Mouse (Mus musculus) forelimb bud, embryonic 11.5 days (tissue): ENCODE results near the gene Megf11.

ENCODE experiments used
- DNase-seq: peaks from one replicate; pipeline ENCODE4 v3.0.0-alpha.2; 2012; ENCODE audit warnings: low read depth, low spot score

The Megf11 gene

DNA sequence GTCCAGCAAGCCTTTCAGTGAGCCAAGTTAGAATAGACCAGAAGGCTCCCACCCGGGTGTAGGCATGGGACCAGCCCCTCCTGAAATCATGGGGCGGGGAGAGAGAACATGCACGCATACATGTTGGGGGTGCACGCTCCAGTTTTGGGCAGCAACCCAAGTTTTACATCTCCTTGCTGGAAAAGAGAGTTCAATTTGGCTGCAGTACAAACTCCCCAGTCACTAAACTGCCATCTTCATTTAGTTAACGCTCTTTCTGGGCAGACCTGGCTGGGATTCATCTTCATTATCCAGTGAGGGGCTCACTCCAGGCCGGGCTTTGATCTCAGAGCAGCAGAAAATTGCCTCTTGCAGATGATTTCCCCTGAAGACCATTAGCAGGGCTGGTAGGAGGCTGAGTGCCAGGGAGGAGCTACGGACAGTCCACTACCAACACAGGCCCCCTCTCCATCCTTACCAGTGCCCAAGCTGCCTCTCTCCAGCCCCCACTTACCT is 218.8 kb downstream of the Megf11 start:
- DNase-seq: no peak

DNA sequence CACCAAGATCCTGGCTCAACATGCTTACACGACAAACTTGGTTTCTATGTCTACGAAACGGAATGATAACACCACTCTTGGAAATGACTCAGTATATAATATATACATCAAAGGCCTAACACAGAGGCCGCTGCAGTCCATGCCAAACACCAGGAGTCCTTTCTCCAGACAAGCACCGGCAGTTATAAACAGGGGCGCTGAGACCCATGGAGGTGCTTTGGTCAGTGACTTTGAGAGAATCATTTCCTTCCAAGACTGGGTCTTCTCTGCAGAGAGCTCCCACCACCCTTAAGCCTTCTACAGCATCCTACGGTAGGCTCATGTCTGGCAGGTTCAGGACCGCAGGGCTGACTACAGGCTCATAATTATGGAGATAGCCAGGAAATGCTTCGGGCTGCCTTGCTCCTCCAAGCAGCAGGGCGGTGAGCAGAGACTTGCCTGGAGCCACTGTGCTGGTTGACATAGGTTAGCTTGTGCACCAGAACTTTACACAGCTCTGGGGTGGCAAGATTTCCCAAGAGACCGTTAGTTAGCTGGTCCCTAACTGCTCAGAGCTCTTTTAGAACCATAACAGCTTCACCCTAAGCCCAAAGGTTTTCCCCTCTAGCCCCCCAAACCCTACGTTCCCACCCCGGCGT is 219.8 kb downstream of the Megf11 start:
- no peak for DNase-seq

DNA sequence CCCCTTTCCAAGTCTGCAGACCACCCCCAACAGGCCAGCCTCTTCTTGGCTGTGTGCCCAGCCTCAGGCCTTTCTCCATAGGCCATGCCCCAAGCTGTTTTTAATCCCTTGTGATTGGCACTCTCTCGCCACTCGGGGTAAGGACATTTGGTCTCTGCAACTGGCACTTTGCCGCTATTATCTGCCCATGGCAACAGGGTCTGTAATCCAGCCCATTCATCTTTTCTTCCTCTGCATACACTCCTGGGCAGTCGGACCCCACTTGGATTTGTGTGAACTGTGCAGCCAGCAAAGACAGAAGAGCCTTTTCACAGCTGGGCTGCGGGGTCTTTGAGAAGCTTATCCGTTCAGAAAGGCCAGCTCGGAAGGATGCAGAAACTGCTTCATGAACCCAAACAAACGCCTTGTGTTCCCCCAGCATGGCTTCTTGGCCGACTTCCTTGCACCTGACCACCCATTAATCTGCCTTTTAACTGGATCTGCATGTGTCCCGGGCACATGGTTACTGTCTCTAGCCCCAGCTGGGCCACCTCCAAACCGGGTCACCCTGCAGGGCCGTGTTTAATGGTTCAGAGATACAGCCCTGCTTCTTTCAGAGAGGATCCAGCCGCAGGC is 220.4 kb downstream of the Megf11 start:
- DNase-seq: no peak

DNA sequence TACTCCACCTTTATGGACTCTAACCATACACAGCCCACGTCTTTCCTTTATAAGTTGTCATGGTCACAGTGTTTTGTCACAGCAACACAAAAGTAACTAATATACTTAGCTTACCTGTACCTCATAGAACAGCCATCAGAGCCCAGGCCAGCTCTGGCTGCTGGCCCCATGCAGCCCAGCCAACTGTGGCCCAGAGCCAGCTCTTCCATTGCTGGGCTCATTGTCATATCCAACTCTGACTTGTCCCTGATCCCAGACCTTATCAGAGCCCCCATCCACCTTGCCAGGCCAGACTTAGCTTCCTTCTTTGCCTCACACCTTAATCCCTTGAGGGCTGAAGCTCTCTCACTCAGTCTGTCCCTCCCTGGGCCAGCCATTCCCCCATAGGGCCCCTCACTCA is 221.6 kb downstream of the Megf11 start:
- no peak for DNase-seq

DNA sequence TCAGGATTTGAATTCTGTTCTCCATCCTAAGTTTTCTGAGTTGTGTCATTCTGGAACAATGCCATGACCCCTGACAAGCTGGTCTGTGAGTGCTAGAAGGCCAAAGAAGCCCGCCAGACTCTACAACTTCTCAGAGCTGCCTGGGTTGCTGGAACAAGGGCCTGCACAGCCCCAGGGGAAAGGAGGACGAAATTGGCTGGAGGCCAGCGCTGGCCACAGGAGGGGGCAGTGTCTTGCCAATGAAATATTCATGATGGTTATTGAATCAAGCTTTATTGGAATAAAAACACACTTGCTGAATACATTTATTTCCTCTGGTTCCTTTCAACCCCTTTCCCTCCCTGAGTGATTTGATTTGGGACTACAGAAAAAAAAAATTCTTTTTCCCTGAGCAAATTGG is 224.1 kb downstream of the Megf11 start:
- no peak for DNase-seq

DNA sequence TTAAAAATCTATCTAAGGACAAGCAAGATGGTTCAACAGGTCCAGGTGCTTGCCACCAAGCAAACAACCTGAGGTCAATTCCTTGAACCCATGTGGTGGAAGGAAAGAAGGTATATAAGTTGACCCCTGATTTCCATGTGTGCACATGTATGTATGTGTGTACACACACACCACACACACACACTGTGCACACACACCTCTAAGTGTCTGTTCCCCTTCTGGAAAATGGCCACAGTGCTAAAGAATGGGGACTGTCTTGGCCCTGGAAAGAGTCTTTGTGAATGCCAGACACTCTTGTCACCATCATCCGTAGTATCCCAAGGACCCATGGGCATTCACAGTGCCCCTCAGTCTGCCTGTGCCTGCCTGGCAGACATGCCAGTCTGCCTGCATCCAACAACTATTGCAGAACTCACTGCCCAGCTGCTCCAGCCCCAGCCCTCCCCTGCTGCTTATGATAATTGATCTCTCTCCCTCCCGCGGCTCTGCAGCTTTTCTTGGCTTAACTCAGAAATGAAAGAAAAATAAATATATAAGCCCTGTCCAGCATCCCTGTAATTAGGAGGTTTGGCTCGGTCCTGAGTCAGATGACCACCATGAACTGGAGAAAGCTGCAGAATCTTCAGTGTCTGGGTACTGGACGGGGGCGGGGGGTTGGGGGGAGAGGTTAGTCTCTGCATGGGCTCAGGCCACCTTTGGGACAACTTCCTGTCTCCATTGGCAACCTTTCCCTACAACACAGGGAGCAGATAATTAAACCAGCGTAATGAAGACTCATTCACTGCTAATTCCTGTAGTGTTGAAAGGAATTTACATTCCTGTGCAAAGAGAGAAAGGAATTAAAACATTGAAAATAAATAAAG is 226.9 kb downstream of the Megf11 start:
- DNase-seq: no peak

DNA sequence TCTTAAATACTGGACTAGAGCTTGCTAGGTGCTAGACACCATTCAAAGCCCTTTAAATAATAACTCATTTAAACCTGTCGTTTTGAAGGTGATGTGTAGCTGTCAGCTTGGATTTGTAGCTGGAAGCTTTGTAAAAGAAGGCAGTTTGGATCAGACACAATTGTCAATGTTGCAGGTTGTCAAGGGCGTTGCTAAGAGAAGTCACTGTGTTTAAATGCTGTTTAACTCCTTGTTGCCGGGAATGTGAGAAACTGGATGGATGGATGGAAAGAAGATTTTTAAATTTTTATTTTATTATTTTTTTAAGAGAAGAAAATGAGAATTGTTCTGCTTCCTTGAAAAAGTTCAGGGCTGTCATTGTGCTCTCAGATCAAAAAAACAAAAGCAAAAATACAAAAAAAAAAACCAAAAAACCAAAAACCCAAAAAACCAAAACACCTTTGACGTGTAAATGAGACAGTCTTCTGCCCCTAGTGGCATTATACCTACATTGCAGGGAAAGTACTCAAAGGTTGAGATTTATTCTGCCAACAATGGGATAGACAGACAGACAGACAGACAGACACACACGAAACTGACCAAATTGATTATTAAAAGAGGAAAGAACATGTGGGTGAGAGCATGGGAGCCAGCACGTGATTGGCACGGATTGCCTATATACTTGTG is 227.7 kb downstream of the Megf11 start:
- DNase-seq: no peak

DNA sequence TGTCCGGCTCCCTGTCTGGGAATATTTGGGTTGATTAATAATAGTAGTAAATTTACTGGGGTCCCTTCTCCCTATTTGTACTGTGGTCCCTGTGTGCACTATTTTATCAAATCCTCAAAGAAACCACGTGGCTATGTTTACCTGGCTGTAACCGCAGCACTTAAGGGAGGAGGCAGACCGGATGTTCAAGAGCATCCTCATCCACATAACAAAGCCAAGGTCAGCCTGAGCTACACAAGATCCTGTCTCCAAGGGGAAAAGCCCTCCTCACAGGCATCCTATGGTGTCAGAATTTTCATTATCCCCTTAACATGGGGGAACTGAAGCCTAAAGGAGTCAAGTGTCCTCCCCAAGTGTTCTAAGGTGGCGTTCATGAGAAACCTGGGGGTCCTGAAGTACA is 232.0 kb downstream of the Megf11 start:
- no peak for DNase-seq

DNA sequence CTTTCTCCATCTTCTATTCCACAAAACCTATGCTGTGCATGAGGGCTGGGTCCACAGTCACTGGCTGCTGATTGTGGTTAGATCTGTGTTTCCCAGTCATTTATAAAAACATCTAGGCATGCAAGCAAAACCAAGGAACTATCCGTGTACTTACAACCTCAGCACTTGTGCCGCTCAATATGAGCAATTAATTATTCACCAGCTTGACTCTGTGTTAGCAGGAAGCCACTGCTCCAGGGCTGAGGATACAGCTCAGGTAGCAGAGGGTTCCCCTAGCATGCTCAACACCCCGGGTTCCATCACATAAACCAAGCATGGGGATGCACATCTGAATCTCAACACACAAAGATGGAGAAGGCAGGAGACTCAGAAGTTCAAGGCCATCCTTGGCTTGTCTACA is 233.0 kb downstream of the Megf11 start:
- DNase-seq: no peak

DNA sequence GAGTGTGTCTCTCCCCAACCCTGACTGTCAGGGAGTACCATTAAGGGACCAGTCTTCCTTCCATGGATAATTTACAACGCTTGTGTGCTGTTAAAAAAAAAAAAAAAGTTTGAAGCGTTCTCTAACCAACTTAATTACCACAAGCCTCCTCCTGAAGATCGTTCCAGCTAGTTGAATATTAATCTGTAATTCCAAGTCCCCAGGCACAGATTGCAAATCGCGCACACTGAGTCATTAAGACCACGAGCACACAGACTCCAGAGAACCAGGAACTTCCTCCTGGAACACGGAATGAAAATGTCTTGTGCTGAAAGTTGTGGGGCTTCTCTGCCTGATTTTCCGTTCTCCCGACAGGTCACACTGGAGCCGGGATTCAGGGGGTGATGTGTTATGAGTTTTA is 234.0 kb downstream of the Megf11 start:
- DNase-seq: no peak

DNA sequence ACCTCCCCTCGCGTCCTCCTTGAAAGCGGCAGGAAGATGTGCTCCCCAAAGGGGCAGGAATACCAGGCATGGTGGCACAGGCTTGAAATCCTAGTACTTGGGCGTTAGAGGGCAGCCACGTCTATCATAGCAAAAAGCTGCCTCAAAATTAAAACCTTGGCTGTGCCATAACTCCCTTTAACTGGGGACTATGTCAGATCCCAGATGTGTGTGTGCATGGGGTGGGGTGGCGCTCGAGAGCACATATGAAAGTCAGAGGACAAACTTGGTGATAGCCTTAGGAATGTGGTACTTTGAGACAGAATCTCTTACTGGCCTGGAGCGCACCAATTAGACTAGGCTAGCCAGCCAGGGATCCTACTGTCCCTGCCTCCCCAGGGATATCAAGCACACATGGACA is 235.2 kb downstream of the Megf11 start:
- DNase-seq: no peak

DNA sequence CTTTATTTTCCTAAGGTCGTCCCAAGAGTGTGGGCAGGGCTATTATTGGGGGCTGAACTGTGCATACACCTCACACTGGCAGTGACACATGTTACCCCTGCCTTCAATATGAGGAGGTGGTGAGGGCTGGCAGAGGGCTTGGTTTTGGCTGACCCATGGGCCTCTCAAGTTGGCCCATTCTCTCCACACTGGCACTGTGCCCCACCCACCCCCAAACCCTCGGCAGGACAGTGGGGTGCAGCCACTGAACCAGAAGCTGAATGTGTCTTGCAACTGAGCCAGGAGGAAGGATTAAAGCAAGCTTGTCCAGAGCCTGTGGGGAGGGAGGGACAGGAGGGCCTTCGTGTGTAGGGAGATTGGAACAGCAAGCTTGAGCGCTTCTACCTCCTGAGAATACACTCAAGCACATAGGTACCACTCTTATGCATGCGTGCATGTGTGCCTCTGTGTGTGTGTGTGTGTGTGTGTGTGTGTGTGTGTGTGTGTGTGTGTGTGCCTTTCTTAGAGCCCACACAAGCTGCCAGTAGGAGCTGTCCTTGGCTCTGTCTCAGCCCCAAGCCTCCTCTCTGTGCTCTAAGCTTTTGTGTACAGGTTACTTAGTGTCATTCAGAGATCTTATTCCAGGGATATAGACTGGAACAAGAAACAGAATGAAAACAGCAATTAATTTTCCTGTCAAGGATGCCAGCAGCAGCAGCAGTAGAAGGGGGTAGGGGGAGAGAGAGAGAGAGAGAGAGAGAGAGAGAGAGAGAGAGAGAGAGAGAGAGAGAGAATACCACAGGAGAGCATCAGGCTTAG is 236.3 kb downstream of the Megf11 start:
- no peak for DNase-seq

DNA sequence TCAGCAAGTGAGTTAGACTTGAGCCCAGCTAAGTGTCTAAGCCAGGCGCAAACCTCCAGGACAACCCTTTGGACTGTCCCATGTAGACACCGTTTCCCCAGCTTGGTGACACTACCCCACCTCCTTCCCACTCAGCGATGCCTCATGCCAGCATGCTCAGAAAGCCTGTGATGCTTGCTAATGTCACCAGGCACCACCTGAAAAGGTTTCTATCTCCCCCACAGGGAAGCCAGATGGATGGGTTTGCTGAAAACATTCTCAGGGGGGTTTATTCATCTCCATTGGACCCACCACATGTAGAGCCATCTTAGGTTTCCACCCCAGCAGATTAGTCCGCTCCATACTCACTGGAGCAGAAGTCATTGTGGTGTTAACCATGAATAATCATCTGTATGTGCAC is 237.9 kb downstream of the Megf11 start:
- DNase-seq: no peak

DNA sequence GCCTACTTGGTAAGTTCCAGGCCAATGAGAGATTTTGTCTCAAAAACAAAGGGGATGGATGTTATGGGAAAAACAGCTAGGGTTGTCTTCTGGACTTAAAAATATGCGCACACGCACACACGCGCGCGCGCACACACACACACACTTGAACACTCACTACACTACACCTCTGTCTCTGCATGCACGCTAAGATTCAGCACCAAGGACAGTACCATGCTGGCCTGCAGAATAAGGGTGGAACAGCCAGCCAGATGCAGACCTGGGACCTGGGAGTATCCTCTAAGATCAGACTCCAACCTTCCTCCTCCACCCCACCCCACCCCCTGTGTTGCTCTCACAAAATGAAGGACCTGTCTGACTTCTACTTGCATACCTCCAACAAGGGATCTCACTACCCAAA is 239.1 kb downstream of the Megf11 start:
- DNase-seq: peak; percentile 88

DNA sequence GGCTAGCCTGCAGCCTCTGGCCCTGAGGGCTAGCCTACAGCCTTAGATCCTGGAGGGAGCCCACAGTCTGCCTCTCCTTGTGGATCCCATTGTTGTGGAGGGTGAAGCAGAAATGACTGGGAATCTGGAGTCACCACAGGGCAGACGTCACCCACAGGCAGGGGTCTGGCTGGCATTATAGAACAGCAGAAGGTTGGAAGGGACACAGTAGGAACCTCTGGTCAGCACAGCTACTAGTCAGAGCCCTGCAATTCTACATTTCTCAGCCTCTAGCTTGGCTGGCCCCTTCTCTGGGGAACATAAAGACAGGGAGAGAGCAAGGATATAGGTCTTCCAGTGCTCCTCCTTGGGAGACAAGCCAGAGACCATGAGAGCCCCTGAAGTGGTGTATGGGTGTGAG is 244.4 kb downstream of the Megf11 start:
- DNase-seq: no peak

DNA sequence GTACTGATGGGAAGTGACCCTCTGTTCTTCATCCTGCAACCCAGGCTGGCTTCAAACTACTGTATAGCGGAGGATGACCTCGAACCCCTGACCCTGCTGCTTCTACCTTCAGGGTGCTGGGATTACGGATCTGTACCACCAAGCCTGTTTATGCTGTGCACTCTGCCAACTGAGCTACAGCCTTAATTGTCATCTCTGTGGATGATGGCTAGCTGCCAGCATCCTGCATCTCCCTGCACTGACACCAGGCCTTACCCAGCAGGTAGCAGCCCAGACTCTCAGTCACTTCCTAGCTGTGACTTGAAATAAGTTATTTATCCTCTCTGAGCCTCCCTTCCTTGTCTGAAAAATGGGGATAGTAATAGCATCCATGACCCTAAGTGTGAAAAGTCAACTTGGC is 247.7 kb downstream of the Megf11 start:
- no peak for DNase-seq

DNA sequence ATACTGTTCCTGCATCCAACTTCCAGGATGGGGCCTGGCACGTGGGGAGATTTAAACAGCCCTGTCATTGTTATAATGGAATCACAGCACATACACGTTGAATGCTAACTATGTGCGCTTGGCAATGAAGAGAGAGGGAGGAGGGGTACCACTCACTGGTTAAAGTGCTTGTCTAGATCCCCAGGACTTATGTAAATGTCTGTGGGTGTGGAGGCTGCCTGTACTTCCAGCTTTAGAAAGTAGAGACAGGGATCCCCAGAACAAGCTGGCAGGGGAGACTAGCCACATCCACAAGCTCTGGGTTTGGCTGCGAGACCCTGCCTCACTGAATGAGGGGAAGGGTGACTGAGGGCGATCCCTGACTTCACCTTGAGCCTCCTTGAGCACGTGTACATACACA is 250.7 kb downstream of the Megf11 start:
- DNase-seq: no peak

DNA sequence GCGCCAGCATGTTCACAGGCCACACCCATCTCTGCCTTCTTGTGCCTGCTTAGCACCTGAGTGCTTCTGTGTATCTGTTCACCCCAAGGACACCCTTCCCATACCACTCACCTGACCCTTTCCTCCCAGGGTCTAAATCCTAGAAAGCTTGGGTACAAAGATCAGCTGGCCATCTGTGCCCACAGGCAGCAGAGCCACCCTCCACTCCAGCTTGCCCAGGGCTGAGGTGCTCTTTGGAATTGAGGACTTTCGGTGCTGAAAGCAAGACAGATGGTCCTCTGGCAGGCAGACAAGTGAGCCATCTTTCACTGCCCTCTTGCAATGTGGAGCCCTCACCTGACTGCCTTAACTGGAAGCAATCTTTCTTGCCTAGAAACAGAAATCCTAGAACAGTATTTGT is 251.5 kb downstream of the Megf11 start:
- no peak for DNase-seq

DNA sequence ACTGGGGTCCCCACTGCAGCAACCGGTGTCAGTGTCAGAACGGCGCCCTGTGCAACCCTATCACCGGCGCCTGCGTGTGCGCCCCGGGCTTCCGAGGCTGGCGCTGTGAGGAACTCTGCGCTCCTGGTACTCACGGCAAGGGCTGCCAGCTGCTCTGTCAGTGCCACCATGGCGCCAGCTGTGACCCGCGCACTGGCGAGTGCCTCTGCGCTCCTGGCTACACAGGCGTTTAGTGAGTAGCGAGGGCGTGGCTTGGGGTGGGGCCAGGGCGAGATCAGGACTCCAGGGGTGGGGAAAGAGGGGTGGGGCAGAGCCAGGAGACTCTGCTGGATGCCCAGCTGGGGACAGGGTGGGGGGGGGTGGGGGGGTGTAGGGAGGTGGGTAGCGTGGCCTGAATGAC is 252.8 kb downstream of the Megf11 start:
- no peak for DNase-seq

DNA sequence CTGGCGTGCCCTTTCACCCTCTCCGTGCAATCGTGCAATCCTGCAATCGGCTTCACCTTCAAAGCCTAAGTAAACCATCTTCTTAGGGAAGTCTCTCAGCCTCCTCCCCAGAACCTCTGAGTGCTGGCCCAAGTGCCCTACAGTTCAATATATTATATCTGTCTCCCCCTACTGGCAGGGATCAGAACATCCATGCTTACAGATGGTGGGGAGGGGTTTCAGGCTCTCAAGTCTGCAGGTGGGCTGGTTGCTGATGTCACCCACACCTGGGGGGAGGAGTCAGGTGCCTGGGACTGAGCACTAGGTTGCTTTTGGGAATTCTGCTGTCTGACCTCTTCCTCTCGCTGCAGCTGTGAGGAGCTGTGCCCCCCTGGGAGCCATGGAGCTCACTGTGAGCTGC is 254.2 kb downstream of the Megf11 start:
- peak; percentile 72 for DNase-seq

DNA sequence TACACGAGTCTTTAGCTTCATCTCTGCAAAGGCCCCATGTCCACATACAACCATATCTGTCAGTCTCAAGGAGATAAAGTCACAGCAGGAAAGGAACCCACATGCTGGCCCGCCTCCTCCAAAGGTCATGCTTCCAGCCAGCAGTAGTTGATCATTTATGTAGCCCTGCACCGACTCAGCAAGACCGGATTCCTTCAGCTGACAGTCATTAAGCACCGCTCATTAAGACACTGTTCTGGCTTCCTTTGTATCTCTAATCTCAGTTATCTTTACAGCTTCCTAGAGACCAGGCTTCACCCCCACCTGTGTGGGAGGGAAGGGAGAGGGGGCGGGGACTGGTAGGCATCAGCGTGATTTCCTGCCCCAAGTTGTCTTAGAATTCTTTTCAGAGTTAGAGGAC is 258.7 kb downstream of the Megf11 start:
- no peak for DNase-seq
